Mouse (Mus musculus): ENCODE measurements around the gene Synm.

Gene Synm

GRCm38 (mm10) chr7:67699301-67699700 is 60.2 kb downstream of the Synm start:
- DNase-seq (ENCODE audit: low spot score) = no peak

- no peak for DNase-seq (ENCODE audit: low spot score)
Observed at GRCm38 (mm10) chr7:67697892-67698630, 61.5 kb downstream of the Synm start.

- DNase-seq (ENCODE audit: low spot score) = no peak
Observed at GRCm38 (mm10) chr7:67695906-67696305, 63.6 kb downstream of the Synm start.

- DNase-seq (ENCODE audit: low spot score) = no peak
Observed at GRCm38 (mm10) chr7:67692791-67693538, 66.6 kb downstream of the Synm start.

- peak; percentile 29 for DNase-seq (ENCODE audit: low spot score)
Observed at GRCm38 (mm10) chr7:67692141-67692540, 67.4 kb downstream of the Synm start.

GRCm38 (mm10) chr7:67691036-67691435 is 68.5 kb downstream of the Synm start:
- no peak for DNase-seq (ENCODE audit: low spot score)

GRCm38 (mm10) chr7:67689793-67690192 is 69.7 kb downstream of the Synm start:
- DNase-seq (ENCODE audit: low spot score) = no peak

- no peak for DNase-seq (ENCODE audit: low spot score)
Observed at GRCm38 (mm10) chr7:67688281-67688680, 71.3 kb downstream of the Synm start.

- no peak for DNase-seq (ENCODE audit: low spot score)
Observed at GRCm38 (mm10) chr7:67686545-67686944, 73.0 kb downstream of the Synm start.

GRCm38 (mm10) chr7:67683006-67683405 is 76.5 kb downstream of the Synm start:
- DNase-seq (ENCODE audit: low spot score) = no peak

- no peak for DNase-seq (ENCODE audit: low spot score)
Observed at GRCm38 (mm10) chr7:67681078-67681477, 78.5 kb downstream of the Synm start.
